Mouse (Mus musculus): ENCODE results near the gene Syt2. TPM values are rescaled to one million over a fixed set of nuclear protein-coding genes. Genes with fewer than 3 reads are reported as not detected.

Syt2 gene
- polyA plus RNA-seq, 1 experiment from 2014 or later: 1.0 TPM

GRCm38 (mm10) chr1:134706549-134706948 lies 60.1 kb downstream of the Syt2 start:
- 61% methylated on average over 2 of the region's 2 CpGs for WGBS
- Histone ChIP-seq H3K9me3 (replicated peaks) (no peaks in the 10 kb centered on the region), H3K9ac (no peak overlapping the region), H3K27me3 (peaks cover 60% of the 10 kb centered on the region), H3K27ac (replicated peaks) (no peak overlapping the region), H3K4me1 (peaks cover 24% of the 10 kb centered on the region), H3K4me2 (replicated peaks) (no peak overlapping the region), H3K4me3 (replicated peaks) (no peak overlapping the region), H3K36me3 (no peaks in the 10 kb centered on the region)
- ATAC-seq (ENCODE audit: insufficient number of reproducible peaks, low FRiP score, low TSS enrichment, low read depth): no peak

- peaks cover 65% of the 10 kb centered on the region for H3K27me3 ChIP-seq
- no peak for ATAC-seq (ENCODE audit: insufficient number of reproducible peaks, low FRiP score, low TSS enrichment, low read depth)
- WGBS: 74% methylated on average over 3 of the region's 3 CpGs
Measured at GRCm38 (mm10) chr1:134707516-134707915, 61.0 kb downstream of the Syt2 start.

GRCm38 (mm10) chr1:134708274-134708673 lies 61.8 kb downstream of the Syt2 start:
- peak overlapping the region; percentile 50 for H3K4me3 ChIP-seq (replicated peaks)
- H3K4me2 ChIP-seq (replicated peaks): peak overlapping the region; percentile 95
- H3K27me3 ChIP-seq: peaks cover 69% of the 10 kb centered on the region
- H3K9me3 ChIP-seq (replicated peaks): no peaks in the 10 kb centered on the region
- no peak overlapping the region for H3K27ac ChIP-seq (replicated peaks)
- WGBS: 12% methylated on average over 8 of the region's 8 CpGs
- H3K9ac ChIP-seq: no peak overlapping the region
- H3K36me3 ChIP-seq: no peaks in the 10 kb centered on the region
- H3K4me1 ChIP-seq: peaks cover 24% of the 10 kb centered on the region
- ATAC-seq (ENCODE audit: insufficient number of reproducible peaks, low FRiP score, low TSS enrichment, low read depth): no peak

More at GRCm38 (mm10) chr1:134707516-134707915, 61.0 kb downstream of the Syt2 start:
- Histone ChIP-seq H3K4me3 (replicated peaks) (no peak overlapping the region), H3K4me1 (peaks cover 24% of the 10 kb centered on the region), H3K36me3 (no peaks in the 10 kb centered on the region), H3K9ac (no peak overlapping the region), H3K4me2 (replicated peaks) (no peak overlapping the region), H3K27ac (replicated peaks) (no peak overlapping the region), H3K9me3 (replicated peaks) (no peaks in the 10 kb centered on the region)

GRCm38 (mm10) chr1:134708801-134709385 lies 62.4 kb downstream of the Syt2 start:
- H3K27me3 ChIP-seq: peaks cover 75% of the 10 kb centered on the region
- peak overlapping the region; percentile 50 for H3K4me3 ChIP-seq (replicated peaks)
- peak overlapping the region; percentile 95 for H3K4me2 ChIP-seq (replicated peaks)
- no peak overlapping the region for H3K27ac ChIP-seq (replicated peaks)
- ATAC-seq (ENCODE audit: insufficient number of reproducible peaks, low FRiP score, low TSS enrichment, low read depth): 0 out of 2 replicates have a peak, but pooled peaks have one; percentile 1
- H3K36me3 ChIP-seq: no peaks in the 10 kb centered on the region
- no peaks in the 10 kb centered on the region for H3K9me3 ChIP-seq (replicated peaks)
- under 1% methylated on average over 46 of the region's 46 CpGs for WGBS
- peaks cover 24% of the 10 kb centered on the region for H3K4me1 ChIP-seq
- peak overlapping the region; percentile 31; the same call in 1 of the 2 replicates for H3K9ac ChIP-seq

- 15% methylated on average over 26 of the region's 26 CpGs for WGBS
- ATAC-seq (ENCODE audit: insufficient number of reproducible peaks, low FRiP score, low TSS enrichment, low read depth): 0 out of 2 replicates have a peak, but pooled peaks have one; percentile 23
- H3K9ac ChIP-seq: peak overlapping the region; percentile 31; the same call in 1 of the 2 replicates
- H3K4me1 ChIP-seq: peaks cover 24% of the 10 kb centered on the region
- no peak overlapping the region for H3K27ac ChIP-seq (replicated peaks)
- H3K27me3 ChIP-seq: peaks cover 75% of the 10 kb centered on the region
- peak overlapping the region; percentile 50 for H3K4me3 ChIP-seq (replicated peaks)
- no peaks in the 10 kb centered on the region for H3K9me3 ChIP-seq (replicated peaks)
- no peaks in the 10 kb centered on the region for H3K36me3 ChIP-seq
- peak overlapping the region; percentile 95 for H3K4me2 ChIP-seq (replicated peaks)
Measured at GRCm38 (mm10) chr1:134709411-134710306, 63.2 kb downstream of the Syt2 start.

- H3K27ac ChIP-seq (replicated peaks): no peak overlapping the region
- H3K9ac ChIP-seq: no peak overlapping the region
- peaks cover 18% of the 10 kb centered on the region for H3K4me1 ChIP-seq
- H3K27me3 ChIP-seq: peaks cover 64% of the 10 kb centered on the region
- H3K4me2 ChIP-seq (replicated peaks): no peak overlapping the region
- WGBS: 76% methylated on average over 7 of the region's 7 CpGs
- no peak overlapping the region for H3K4me3 ChIP-seq (replicated peaks)
- H3K9me3 ChIP-seq (replicated peaks): no peaks in the 10 kb centered on the region
- ATAC-seq (ENCODE audit: insufficient number of reproducible peaks, low FRiP score, low TSS enrichment, low read depth): no peak
- H3K36me3 ChIP-seq: no peaks in the 10 kb centered on the region
Measured at GRCm38 (mm10) chr1:134711061-134711460, 64.6 kb downstream of the Syt2 start.

- H3K4me3 ChIP-seq (replicated peaks): no peak overlapping the region
- H3K36me3 ChIP-seq: no peaks in the 10 kb centered on the region
- 75% methylated on average over 5 of the region's 5 CpGs for WGBS
- ATAC-seq (ENCODE audit: insufficient number of reproducible peaks, low FRiP score, low TSS enrichment, low read depth): no peak
- no peak overlapping the region for H3K9ac ChIP-seq
- H3K4me1 ChIP-seq: peaks cover 18% of the 10 kb centered on the region
- H3K9me3 ChIP-seq (replicated peaks): no peaks in the 10 kb centered on the region
- H3K27me3 ChIP-seq: peaks cover 58% of the 10 kb centered on the region
- no peak overlapping the region for H3K27ac ChIP-seq (replicated peaks)
- H3K4me2 ChIP-seq (replicated peaks): no peak overlapping the region
Measured at GRCm38 (mm10) chr1:134711653-134712052, 65.2 kb downstream of the Syt2 start.

GRCm38 (mm10) chr1:134712781-134713299 lies 66.4 kb downstream of the Syt2 start:
- 74% methylated on average over 9 of the region's 9 CpGs for WGBS

GRCm38 (mm10) chr1:134713421-134713969 lies 67.0 kb downstream of the Syt2 start:
- no peak for ATAC-seq (ENCODE audit: insufficient number of reproducible peaks, low FRiP score, low TSS enrichment, low read depth)
- WGBS: 18% methylated on average over 11 of the region's 11 CpGs
- Histone ChIP-seq H3K4me3 (replicated peaks) (no peak overlapping the region), H3K27me3 (peaks cover 42% of the 10 kb centered on the region), H3K4me2 (replicated peaks) (no peak overlapping the region), H3K9me3 (replicated peaks) (no peaks in the 10 kb centered on the region), H3K9ac (no peak overlapping the region), H3K4me1 (peaks cover 16% of the 10 kb centered on the region), H3K27ac (replicated peaks) (no peak overlapping the region), H3K36me3 (no peaks in the 10 kb centered on the region)

More at GRCm38 (mm10) chr1:134712781-134713299, 66.4 kb downstream of the Syt2 start:
- H3K27ac ChIP-seq (replicated peaks): no peak overlapping the region
- no peaks in the 10 kb centered on the region for H3K9me3 ChIP-seq (replicated peaks)
- no peak overlapping the region for H3K4me3 ChIP-seq (replicated peaks)
- no peak overlapping the region for H3K9ac ChIP-seq
- H3K27me3 ChIP-seq: peaks cover 46% of the 10 kb centered on the region
- no peaks in the 10 kb centered on the region for H3K36me3 ChIP-seq
- H3K4me2 ChIP-seq (replicated peaks): no peak overlapping the region
- no peak for ATAC-seq (ENCODE audit: insufficient number of reproducible peaks, low FRiP score, low TSS enrichment, low read depth)
- peaks cover 18% of the 10 kb centered on the region for H3K4me1 ChIP-seq

- Histone ChIP-seq H3K27me3 (peaks cover 35% of the 10 kb centered on the region), H3K27ac (replicated peaks) (no peak overlapping the region), H3K4me2 (replicated peaks) (no peak overlapping the region), H3K4me3 (replicated peaks) (no peak overlapping the region), H3K9ac (no peak overlapping the region), H3K4me1 (peaks cover 9% of the 10 kb centered on the region), H3K36me3 (no peaks in the 10 kb centered on the region), H3K9me3 (replicated peaks) (no peaks in the 10 kb centered on the region)
- WGBS: 67% methylated on average over 8 of the region's 8 CpGs
- ATAC-seq (ENCODE audit: insufficient number of reproducible peaks, low FRiP score, low TSS enrichment, low read depth): no peak
Measured at GRCm38 (mm10) chr1:134714166-134714565, 67.7 kb downstream of the Syt2 start.

- ATAC-seq (ENCODE audit: insufficient number of reproducible peaks, low FRiP score, low TSS enrichment, low read depth): no peak
- Histone ChIP-seq H3K4me2 (replicated peaks) (no peak overlapping the region), H3K36me3 (no peaks in the 10 kb centered on the region), H3K4me1 (0 out of 2 replicates have a peak, but pooled peaks cover 5% of the 10 kb centered on the region), H3K4me3 (replicated peaks) (no peak overlapping the region), H3K27ac (replicated peaks) (no peak overlapping the region), H3K9ac (no peak overlapping the region), H3K9me3 (replicated peaks) (no peaks in the 10 kb centered on the region), H3K27me3 (peaks cover 26% of the 10 kb centered on the region)
- 77% methylated on average over 5 of the region's 5 CpGs for WGBS
Measured at GRCm38 (mm10) chr1:134715092-134715491, 68.6 kb downstream of the Syt2 start.
